Mouse (Mus musculus) E14TG2a.4 (cell line): Measurements from ENCODE around the gene Atg9a.

Experiments used
- H3K27me3 ChIP-seq: 2 replicates; pipeline ENCODE4 v1.6.1; 2014; ENCODE audit warnings: low read length, control low read depth; ENCODE audit not compliant: insufficient read depth
- H3K36me3 ChIP-seq: 2 replicates; pipeline ENCODE4 v1.6.1; 2014; ENCODE audit warnings: low read length, control low read depth; ENCODE audit not compliant: insufficient read depth
- H3K4me1 ChIP-seq: replicated peaks from 2 replicates; pipeline ENCODE4 v1.6.1; 2014; ENCODE audit warnings: low read depth, low read length, control low read depth
- H3K4me3 ChIP-seq: replicated peaks from 2 replicates; pipeline ENCODE4 v1.5.1; 2014; ENCODE audit warnings: mild to moderate bottlenecking, low read length
- H3K9me3 ChIP-seq: 2 replicates; pipeline ENCODE4 v1.6.1; 2014; ENCODE audit warnings: low read length, control low read depth
- CTCF ChIP-seq: conservative IDR thresholded peaks from 2 replicates; pipeline ENCODE4 v1.5.1; 2014; ENCODE audit warnings: low read length
- NANOG ChIP-seq: IDR thresholded peaks from 2 replicates; pipeline ENCODE4 v1.6.1; 2014; ENCODE audit warnings: borderline replicate concordance, low read length, mixed read lengths
- POU5F1 ChIP-seq: IDR thresholded peaks from 2 replicates; pipeline ENCODE4 v1.6.1; 2014; ENCODE audit warnings: low read length, borderline replicate concordance

Atg9a gene

DNA sequence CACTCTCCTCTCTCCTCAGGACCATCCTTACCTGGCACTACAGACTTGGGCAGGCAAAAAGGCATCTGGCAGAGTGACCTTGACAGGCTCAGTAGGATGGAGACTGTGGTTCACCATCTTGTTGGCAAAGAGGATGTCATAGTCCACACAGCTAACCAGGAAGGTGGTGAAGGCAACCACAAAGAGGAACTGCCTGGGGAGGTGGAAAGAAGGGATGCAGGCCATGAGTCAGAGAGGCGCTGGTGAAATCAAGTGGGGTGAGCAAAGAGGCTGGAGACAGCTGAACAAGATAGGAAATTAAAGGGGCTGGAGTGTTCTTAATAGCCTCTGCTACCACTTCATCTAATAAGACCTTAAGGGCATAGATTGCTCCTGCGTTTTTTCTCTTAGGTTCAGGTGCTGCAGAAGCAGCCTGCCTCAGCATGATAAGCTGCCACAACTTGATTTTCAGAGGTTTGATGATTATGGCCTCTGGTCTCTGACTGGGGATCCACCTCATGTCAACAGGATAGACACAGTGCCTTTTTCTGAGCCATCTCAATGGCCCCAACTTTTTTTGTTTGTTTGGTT lies 4.0 kb downstream of the Atg9a start:
- Histone ChIP-seq H3K4me3 (no peak overlapping the region), H3K36me3 (peaks cover 38% of the 10 kb centered on the region), H3K9me3 (no peaks in the 10 kb centered on the region), H3K27me3 (no peaks in the 10 kb centered on the region), H3K4me1 (peaks cover 40% of the 10 kb centered on the region)
- TF ChIP-seq POU5F1 (no peak), CTCF (no peak)

- Histone ChIP-seq H3K4me3 (no peak overlapping the region), H3K4me1 (peaks cover 43% of the 10 kb centered on the region), H3K27me3 (no peaks in the 10 kb centered on the region), H3K36me3 (peaks cover 46% of the 10 kb centered on the region), H3K9me3 (no peaks in the 10 kb centered on the region)
- TF ChIP-seq NANOG (no peak), CTCF (no peak), POU5F1 (no peak)
Measured at GRCm38 (mm10) chr1:75187126-75187525, 4.9 kb downstream of the Atg9a start.

GRCm38 (mm10) chr1:75185495-75185894 lies 6.5 kb downstream of the Atg9a start:
- Histone ChIP-seq H3K9me3 (no peaks in the 10 kb centered on the region), H3K4me1 (peaks cover 48% of the 10 kb centered on the region), H3K27me3 (no peaks in the 10 kb centered on the region), H3K4me3 (peak overlapping the region; percentile 64), H3K36me3 (peaks cover 54% of the 10 kb centered on the region)
- TF ChIP-seq NANOG (no peak), POU5F1 (no peak), CTCF (no peak)

- Histone ChIP-seq H3K9me3 (no peaks in the 10 kb centered on the region), H3K36me3 (peaks cover 64% of the 10 kb centered on the region), H3K4me3 (no peak overlapping the region), H3K27me3 (no peaks in the 10 kb centered on the region), H3K4me1 (peaks cover 59% of the 10 kb centered on the region)
- no peak for TF ChIP-seq POU5F1
- TF ChIP-seq NANOG = no peak
- peak; percentile 27; the same call in 1 of the 2 replicates for TF ChIP-seq CTCF
Measured at GRCm38 (mm10) chr1:75182160-75182559, 9.8 kb downstream of the Atg9a start.

GRCm38 (mm10) chr1:75181377-75181870 lies 10.6 kb downstream of the Atg9a start:
- no peak overlapping the region for H3K4me3 ChIP-seq
- peaks cover 67% of the 10 kb centered on the region for H3K36me3 ChIP-seq
- TF ChIP-seq POU5F1 = no peak
- H3K27me3 ChIP-seq = no peaks in the 10 kb centered on the region
- peaks cover 54% of the 10 kb centered on the region for H3K4me1 ChIP-seq
- no peaks in the 10 kb centered on the region for H3K9me3 ChIP-seq

- Histone ChIP-seq H3K36me3 (peaks cover 67% of the 10 kb centered on the region), H3K4me3 (no peak overlapping the region), H3K4me1 (peaks cover 47% of the 10 kb centered on the region), H3K27me3 (no peaks in the 10 kb centered on the region), H3K9me3 (no peaks in the 10 kb centered on the region)
- TF ChIP-seq POU5F1 = no peak
- no peak for TF ChIP-seq CTCF
- TF ChIP-seq NANOG = no peak
Measured at GRCm38 (mm10) chr1:75180741-75181140, 11.3 kb downstream of the Atg9a start.

GRCm38 (mm10) chr1:75180105-75180590 lies 11.8 kb downstream of the Atg9a start, which contains the start of gene Abcb6:
Gene Abcb6, minus strand, starts transcription at chr1:75180392.
- TF ChIP-seq NANOG = no peak
- TF ChIP-seq CTCF = no peak; the same call in 1 of the 2 replicates
- no peak for TF ChIP-seq POU5F1
- H3K9me3 ChIP-seq = no peaks in the 10 kb centered on the region

GRCm38 (mm10) chr1:75179334-75180104 lies 12.5 kb downstream of the Atg9a start:
- peaks cover 36% of the 10 kb centered on the region for H3K4me1 ChIP-seq
- no peak for TF ChIP-seq POU5F1
- no peak for TF ChIP-seq CTCF
- TF ChIP-seq NANOG = no peak
- H3K27me3 ChIP-seq = no peaks in the 10 kb centered on the region
- H3K4me3 ChIP-seq = peak overlapping the region; percentile 90
- no peaks in the 10 kb centered on the region for H3K9me3 ChIP-seq
- peaks cover 66% of the 10 kb centered on the region for H3K36me3 ChIP-seq

More at GRCm38 (mm10) chr1:75180105-75180590, 11.8 kb downstream of the Atg9a start, which contains the start of gene Abcb6:
- peaks cover 67% of the 10 kb centered on the region for H3K36me3 ChIP-seq
- H3K27me3 ChIP-seq = no peaks in the 10 kb centered on the region
- H3K4me1 ChIP-seq = peaks cover 41% of the 10 kb centered on the region
- H3K4me3 ChIP-seq = peak within 1 kb of the TSS; percentile 90
